Mouse (Mus musculus) MEL (cell line): ENCODE results near the gene Mast3. TPM values are rescaled to one million over a fixed set of nuclear protein-coding genes. Genes with fewer than 3 reads are reported as not detected.

Experiments used
- DNase-seq: peaks from one replicate; pipeline ENCODE4 v3.0.0; 2011; ENCODE audit warnings: low read depth, low spot score
- H3K27ac ChIP-seq: 2 replicates; pipeline ENCODE4 v1.5.1; 2012; ENCODE audit warnings: low read depth, mild to moderate bottlenecking, control low read depth, low read length, moderate library complexity; ENCODE audit not compliant: control insufficient read depth
- H3K27me3 ChIP-seq, 2 experiments: fragments of 150-350 bp in 1 of 2; sonication (generic) in 1 of 2; 2 replicates each; pipeline ENCODE4 v1.6.1; 2012; ENCODE audit warnings: low read length in 2 of 2, mild to moderate bottlenecking in 2 of 2, improper control_type of control experiment in 1 of 2, moderate library complexity in 1 of 2; ENCODE audit not compliant: insufficient read depth in 2 of 2, control insufficient read depth in 1 of 2
- H3K36me3 ChIP-seq, 2 experiments: 2 replicates each; pipeline ENCODE4 v1.6.1; 2012 to 2014; ENCODE audit warnings: low read length in 2 of 2, improper control_type of control experiment in 1 of 2, inconsistent platforms in 1 of 2, mild to moderate bottlenecking in 1 of 2; ENCODE audit not compliant: insufficient read depth in 2 of 2, control insufficient read depth in 1 of 2
- H3K4me1 ChIP-seq, 2 experiments: fragments of 150-350 bp in 1 of 2; sonication (generic) in 1 of 2; 2 replicates each; pipeline ENCODE4 v1.6.1; 2012; ENCODE audit warnings: low read length in 2 of 2, improper control_type of control experiment in 1 of 2, mild to moderate bottlenecking in 1 of 2; ENCODE audit not compliant: insufficient read depth in 2 of 2, control insufficient read depth in 1 of 2
- H3K4me3 ChIP-seq, 2 experiments: fragments of 150-350 bp in 1 of 2; sonication (generic) in 1 of 2; 2 replicates each; pipeline ENCODE4 v1.5.1; 2012; ENCODE audit warnings: low read depth in 2 of 2, low read length in 2 of 2, mild to moderate bottlenecking in 2 of 2, moderate library complexity in 2 of 2, control low read depth in 1 of 2, improper control_type of control experiment in 1 of 2; ENCODE audit not compliant: control insufficient read depth in 1 of 2, insufficient read depth in 1 of 2
- H3K79me2 ChIP-seq: 2 replicates; pipeline ENCODE4 v1.6.1; 2012; ENCODE audit warnings: mild to moderate bottlenecking, low read length, moderate library complexity; ENCODE audit not compliant: control insufficient read depth, poor library complexity, insufficient read depth
- H3K9ac ChIP-seq: 2 replicates; pipeline ENCODE4 v1.6.1; 2012; ENCODE audit warnings: low read depth, mild to moderate bottlenecking, control low read depth, low read length, moderate library complexity; ENCODE audit not compliant: control insufficient read depth, poor library complexity, severe bottlenecking
- H3K9me3 ChIP-seq: fragments of 150-350 bp; sonication (generic); replicated peaks from 2 replicates; pipeline ENCODE4 v1.6.1; 2012; ENCODE audit warnings: mild to moderate bottlenecking, low read length, improper control_type of control experiment, moderate library complexity; ENCODE audit not compliant: insufficient read depth
- BHLHE40 ChIP-seq: IDR thresholded peaks from 2 replicates; pipeline ENCODE4 v1.6.1; 2012; ENCODE audit warnings: low read depth, mild to moderate bottlenecking, inconsistent platforms, low read length, improper control_type of control experiment, borderline replicate concordance
- CHD1 ChIP-seq: IDR thresholded peaks from 2 replicates; pipeline ENCODE4 v1.6.1; 2012; ENCODE audit warnings: low read depth, mild to moderate bottlenecking, inconsistent platforms, low read length, improper control_type of control experiment
- CHD2 ChIP-seq: IDR thresholded peaks from 2 replicates; pipeline ENCODE4 v1.6.1; 2011; ENCODE audit warnings: low read length, improper control_type of control experiment
- E2F4 ChIP-seq: IDR thresholded peaks from 2 replicates; pipeline ENCODE4 v1.6.1; 2011; ENCODE audit warnings: low read depth, low read length, improper control_type of control experiment, borderline replicate concordance
- ELF1 ChIP-seq: IDR thresholded peaks from 2 replicates; pipeline ENCODE4 v1.6.1; 2014; ENCODE audit warnings: low read depth, mild to moderate bottlenecking, inconsistent platforms, low read length, improper control_type of control experiment, moderate library complexity
- EP300 ChIP-seq, 2 experiments: IDR thresholded peaks; 2 replicates each; pipeline ENCODE4 v1.6.1; 2011; ENCODE audit warnings: improper control_type of control experiment in 2 of 2, low read length in 2 of 2, low read depth in 1 of 2, mild to moderate bottlenecking in 1 of 2
- GATA1 ChIP-seq: IDR thresholded peaks from 2 replicates; pipeline ENCODE4 v1.6.1; 2011; ENCODE audit warnings: low read depth, low read length, improper control_type of control experiment
- JUND ChIP-seq: IDR thresholded peaks from 2 replicates; pipeline ENCODE4 v1.6.1; 2011; ENCODE audit warnings: low read depth, mild to moderate bottlenecking, improper control_type of control experiment, low read length
- KAT2A ChIP-seq: conservative IDR thresholded peaks from 2 replicates; pipeline ENCODE4 v1.6.1; 2012; ENCODE audit warnings: low read depth, low read length, improper control_type of control experiment, inconsistent platforms
- MAX ChIP-seq: IDR thresholded peaks from 2 replicates; pipeline ENCODE4 v1.6.1; 2011; ENCODE audit warnings: low read length, improper control_type of control experiment
- MAZ ChIP-seq: IDR thresholded peaks from 2 replicates; pipeline ENCODE4 v1.6.1; 2012; ENCODE audit warnings: low read depth, mild to moderate bottlenecking, inconsistent platforms, low read length, improper control_type of control experiment
- NELFE ChIP-seq: IDR thresholded peaks from 2 replicates; pipeline ENCODE4 v1.6.1; 2011; ENCODE audit warnings: low read depth, low read length, improper control_type of control experiment
- POLR2A ChIP-seq, 2 experiments: IDR thresholded peaks; 2 replicates each; pipeline ENCODE4 v1.6.1; 2011 to 2012; ENCODE audit warnings: low read length in 2 of 2, mild to moderate bottlenecking in 2 of 2, control low read depth in 1 of 2, improper control_type of control experiment in 1 of 2, low read depth in 1 of 2, moderate library complexity in 1 of 2; ENCODE audit not compliant: control insufficient read depth in 1 of 2, insufficient read depth in 1 of 2, poor library complexity in 1 of 2
- RAD21 ChIP-seq: IDR thresholded peaks from 2 replicates; pipeline ENCODE4 v1.6.1; 2011; ENCODE audit warnings: mild to moderate bottlenecking, low read depth, low read length, improper control_type of control experiment
- RCOR1 ChIP-seq: IDR thresholded peaks from 2 replicates; pipeline ENCODE4 v1.6.1; 2012; ENCODE audit warnings: low read depth, mild to moderate bottlenecking, inconsistent platforms, low read length, improper control_type of control experiment
- SIN3A ChIP-seq: IDR thresholded peaks from 2 replicates; pipeline ENCODE4 v1.6.1; 2012; ENCODE audit warnings: low read length, improper control_type of control experiment, inconsistent platforms
- TAL1 ChIP-seq: IDR thresholded peaks from 2 replicates; pipeline ENCODE4 v1.6.1; 2012; ENCODE audit warnings: mild to moderate bottlenecking, inconsistent platforms, low read length, moderate library complexity, mixed read lengths
- TBP ChIP-seq: IDR thresholded peaks from 2 replicates; pipeline ENCODE4 v1.8.0; 2011; ENCODE audit warnings: low read depth, low read length, improper control_type of control experiment
- UBTF ChIP-seq: IDR thresholded peaks from 2 replicates; pipeline ENCODE4 v1.6.1; 2012; ENCODE audit warnings: low read depth, mild to moderate bottlenecking, inconsistent platforms, low read length, improper control_type of control experiment, moderate library complexity, borderline replicate concordance; ENCODE audit not compliant: insufficient read depth
- USF1 ChIP-seq: IDR thresholded peaks from 2 replicates; pipeline ENCODE4 v1.6.1; 2014; ENCODE audit warnings: low read depth, mild to moderate bottlenecking, inconsistent platforms, low read length, improper control_type of control experiment, moderate library complexity
- USF2 ChIP-seq, 2 experiments: IDR thresholded peaks; 2 replicates each; pipeline ENCODE4 v1.6.1; 2011 to 2012; ENCODE audit warnings: improper control_type of control experiment in 2 of 2, low read length in 2 of 2, borderline replicate concordance in 1 of 2, inconsistent platforms in 1 of 2, low read depth in 1 of 2, mild to moderate bottlenecking in 1 of 2; ENCODE audit not compliant: insufficient read depth in 1 of 2
- ZC3H11A ChIP-seq: IDR thresholded peaks from 2 replicates; pipeline ENCODE4 v1.6.1; 2012; ENCODE audit warnings: low read depth, mild to moderate bottlenecking, inconsistent platforms, low read length, improper control_type of control experiment
- ZKSCAN1 ChIP-seq: IDR thresholded peaks from 2 replicates; pipeline ENCODE4 v1.6.1; 2012; ENCODE audit warnings: low read depth, mild to moderate bottlenecking, inconsistent platforms, low read length, improper control_type of control experiment, moderate library complexity
- ZNF384 ChIP-seq: IDR thresholded peaks from 2 replicates; pipeline ENCODE4 v1.6.1; 2012; ENCODE audit warnings: low read depth, mild to moderate bottlenecking, inconsistent platforms, low read length, improper control_type of control experiment
- polyA plus RNA-seq, 2 experiments: library from polyadenylated mRNA; stranded (reverse) in 1 of 2; unstranded in 1 of 2; fragments of >175 nt in 1 of 2; fragments of >200 nt in 1 of 2; gene quantifications; 2 replicates each; pipeline versions ENCODE4 v1.2.1 to v1.2.4; 2012; ENCODE audit warnings: low replicate concordance in 2 of 2, low read depth in 1 of 2; ENCODE audit not compliant: insufficient read length in 2 of 2, insufficient read depth in 1 of 2, missing spikeins in 1 of 2
- total RNA-seq: library from RNA; depleted of rRNA; stranded (reverse); fragments of 300-350 nt; gene quantifications from 2 replicates; pipeline ENCODE4 v1.2.3, GENCODE M21; 2012

Gene Mast3
- total and polyA plus RNA-seq, 3 experiments: 13.5 to 54.7 TPM; not detected in 1

GRCm38 (mm10) chr8:70802786-70803510 is 1.9 kb downstream of the Mast3 start:
- TF ChIP-seq ZKSCAN1 (no peak), ZNF384 (no peak), TAL1 (no peak), TBP (peak; percentile 92), ZC3H11A (no peak), USF2 (IDR thresholded peaks at IDR 0.05; ENCODE audit: borderline replicate concordance in 1 of 2, insufficient read depth in 1 of 2, low read depth in 1 of 2, low read length in 2 of 2) (no peak), BHLHE40 (0 out of 2 replicates have a peak, but pooled peaks have one; percentile 24), NELFE (no peak), USF1 (peak; percentile 36; the same call in 1 of the 2 replicates)
- Histone ChIP-seq H3K79me2 (no peaks in the 10 kb centered on the region; the same call in 1 of the 2 replicates), H3K27ac (peak overlapping the region; percentile 53; the same call in 1 of the 2 replicates), H3K36me3 (peaks cover 0 to 6% of the 10 kb centered on the region in 2 experiments; a peak in 1 of 4 replicates), H3K9me3 (no peaks in the 10 kb centered on the region), H3K9ac (peak overlapping the region; percentile 60; the same call in 1 of the 2 replicates), H3K27me3 (no peaks in the 10 kb centered on the region), H3K4me3 (peak overlapping the region in 1 of 2 experiments; percentile 64; a peak in 3 of 4 replicates), H3K4me1 (peaks cover 0 to 17% of the 10 kb centered on the region in 2 experiments; a peak in 3 of 4 replicates)
- peak; percentile 44 for DNase-seq

- Histone ChIP-seq H3K36me3 (peaks cover 0 to 6% of the 10 kb centered on the region in 2 experiments; a peak in 1 of 4 replicates), H3K27ac (no peak overlapping the region), H3K27me3 (no peaks in the 10 kb centered on the region), H3K79me2 (no peaks in the 10 kb centered on the region; the same call in 1 of the 2 replicates), H3K4me3 (no peak overlapping the region), H3K4me1 (peaks cover 0 to 14% of the 10 kb centered on the region in 2 experiments; a peak in 3 of 4 replicates), H3K9me3 (no peaks in the 10 kb centered on the region), H3K9ac (no peak overlapping the region)
- TF ChIP-seq TAL1 (no peak), EP300 (IDR thresholded peaks at IDR 0.05; ENCODE audit: low read depth in 1 of 2, low read length in 2 of 2) (no peak), SIN3A (no peak), POLR2A (IDR thresholded peaks at IDR 0.05; ENCODE audit: control insufficient read depth in 1 of 2, insufficient read depth in 1 of 2, low read depth in 1 of 2, low read length in 2 of 2, poor library complexity in 1 of 2) (no peak), CHD2 (no peak), CHD1 (no peak), NELFE (no peak), MAX (no peak), KAT2A (no peak), JUND (no peak), GATA1 (no peak), ELF1 (no peak), RAD21 (no peak), RCOR1 (no peak), TBP (no peak), ZKSCAN1 (no peak), MAZ (no peak), UBTF (no peak), ZNF384 (no peak), E2F4 (no peak)
- DNase-seq: no peak
Observed at GRCm38 (mm10) chr8:70801830-70802229, 3.0 kb downstream of the Mast3 start.
